Mouse (Mus musculus): ENCODE data around the gene Mup15. TPM values are rescaled to one million over a fixed set of nuclear protein-coding genes. Genes with fewer than 3 reads are reported as not detected.
"Not testable (repeated sequence)": the region's sequence is repeated elsewhere in the genome, so short reads cannot be mapped to it uniquely, and the experiment has no call there.

Mup15 gene
- polyA plus RNA-seq (2016; fragmentation: Nextera tagmentation; extraction: Ambion mirVana): not detected in 2 replicates

- not testable (repeated sequence) for H3K27ac ChIP-seq (ENCODE audit: poor library complexity, severe bottlenecking); H3K36me3 ChIP-seq; H3K4me1 ChIP-seq (replicated peaks); H3K4me2 ChIP-seq; H3K4me3 ChIP-seq; ATAC-seq (ENCODE audit: insufficient number of reproducible peaks, low FRiP score); H3K9ac ChIP-seq; H3K9me3 ChIP-seq (replicated peaks); H3K27me3 ChIP-seq (replicated peaks)
- whole genome bisulfite sequencing: no CpG with 5 or more reads among the region's 4 CpGs
Measured at GRCm38 (mm10) chr4:61439643-61440042, at the start of gene Mup15. Gene Mup15, minus strand, starts transcription at chr4:61439743.

Other genes with a start within 250 kb of the Mup15 start
- gene Mup13, start 211.5 kb downstream of the Mup15 start, polyA plus RNA-seq (2016; fragmentation: Nextera tagmentation; extraction: Ambion mirVana): not detected in 2 replicates
- gene Mup14, start 135.7 kb downstream of the Mup15 start, polyA plus RNA-seq (2016; fragmentation: Nextera tagmentation; extraction: Ambion mirVana): not detected in 2 replicates
- not detected in 2 replicates for gene Mup16, start 79.8 kb upstream of the Mup15 start, polyA plus RNA-seq (2016; fragmentation: Nextera tagmentation; extraction: Ambion mirVana)
- not detected in 2 replicates for gene Mup17, start 156.1 kb upstream of the Mup15 start, polyA plus RNA-seq (2016; fragmentation: Nextera tagmentation; extraction: Ambion mirVana)
- gene Mup18, start 234.4 kb upstream of the Mup15 start, polyA plus RNA-seq (2016; fragmentation: Nextera tagmentation; extraction: Ambion mirVana): not detected in 2 replicates